Mouse (Mus musculus) embryonic facial prominence, embryonic 13.5 days (tissue): Measurements from ENCODE around the gene Ralb. TPM values are rescaled to one million over a fixed set of nuclear protein-coding genes. Genes with fewer than 3 reads are reported as not detected.

Experiments used
- polyA plus RNA-seq: library from polyadenylated mRNA; unstranded; fragments of >200 nt; fragmentation: Nextera tagmentation; extraction: Ambion mirVana; gene quantifications from 2 replicates; pipeline ENCODE4 v1.2.1, GENCODE M21; 2015

Ralb gene
- polyA plus RNA-seq, 1 experiment from 2014 or later: 117 TPM

Other genes with a start within 250 kb of the Ralb start
- 0.42 and 0.89 TPM in 2 replicates for gene Inhbb, start 82.5 kb downstream of the Ralb start, polyA plus RNA-seq
- gene Tmem185b, start 21.4 kb upstream of the Ralb start, polyA plus RNA-seq: 23.8 and 27.1 TPM in 2 replicates
- gene Epb41l5, start 144.2 kb upstream of the Ralb start, polyA plus RNA-seq: 12.0 and 13.8 TPM in 2 replicates